Mouse (Mus musculus) spleen, embryonic (tissue): ENCODE measurements around the gene Slc39a5.

Source experiments
- CTCF ChIA-PET: fragments of 350-600 bp; sonication (Branson Sonifier 250); formaldehyde crosslinking; loops from one replicate; lab custom pipeline; 2022; lab: Charles Lee

Gene Slc39a5

GRCm38 (mm10) chr10:128377940-128378448 lies 23.0 kb downstream of the Slc39a5 start:
- CTCF ChIA-PET: interaction anchor here (0.6 to 0.7 kb wide), 2 partner anchors 50 to 57 kb away, joined by 3 read pairs; no protein-coding TSS in a partner anchor

GRCm38 (mm10) chr10:128377222-128377939 lies 23.6 kb downstream of the Slc39a5 start:
- CTCF ChIA-PET: interaction anchor here (0.6 to 1.1 kb wide), 3 partner anchors 50 to 62 kb away, joined by 3 read pairs; no protein-coding TSS in a partner anchor

GRCm38 (mm10) chr10:128376455-128377211 lies 24.4 kb downstream of the Slc39a5 start, which contains the start of gene Ankrd52:
Gene Ankrd52 (plus strand): TSS chr10:128377115.
- CTCF ChIA-PET: interaction anchor here (0.6 to 1.2 kb wide), 4 partner anchors 14 to 78 kb away, joined by 3 to 11 read pairs (median 5); no protein-coding TSS in a partner anchor

- CTCF ChIA-PET: interaction anchor here (0.5 to 1.6 kb wide), 6 partner anchors 13 to 79 kb away, joined by 3 to 11 read pairs (median 6); no protein-coding TSS in a partner anchor
Observed at GRCm38 (mm10) chr10:128376099-128376454, 25.0 kb downstream of the Slc39a5 start.

GRCm38 (mm10) chr10:128374393-128374792 lies 26.6 kb downstream of the Slc39a5 start:
- CTCF ChIA-PET: interaction anchor here (0.5 to 1.6 kb wide), 2 partner anchors 12 to 141 kb away, joined by 3 to 6 read pairs; no protein-coding TSS in a partner anchor

GRCm38 (mm10) chr10:128372989-128373748 lies 27.9 kb downstream of the Slc39a5 start:
- CTCF ChIA-PET: interaction anchor here (0.7 kb wide), 1 partner anchor 113 kb away, joined by 4 read pairs; no protein-coding TSS in a partner anchor

- CTCF ChIA-PET: interaction anchor here (0.7 to 1.1 kb wide), 2 partner anchors 68 to 112 kb away, joined by 3 to 4 read pairs; no protein-coding TSS in a partner anchor
Observed at GRCm38 (mm10) chr10:128372142-128372541, 28.9 kb downstream of the Slc39a5 start.

GRCm38 (mm10) chr10:128370601-128371000 lies 30.4 kb downstream of the Slc39a5 start:
- CTCF ChIA-PET: no interaction called here

GRCm38 (mm10) chr10:128370021-128370420 lies 31.0 kb downstream of the Slc39a5 start:
- CTCF ChIA-PET: no interaction called here

GRCm38 (mm10) chr10:128369599-128369998 lies 31.4 kb downstream of the Slc39a5 start:
- CTCF ChIA-PET: interaction anchor here (0.6 kb wide), 1 partner anchor 188 kb away, joined by 8 read pairs; no protein-coding TSS in a partner anchor

- CTCF ChIA-PET: interaction anchor here (0.5 to 0.6 kb wide), 2 partner anchors 187 to 497 kb away, joined by 4 to 8 read pairs; no protein-coding TSS in a partner anchor
Observed at GRCm38 (mm10) chr10:128369218-128369543, 31.8 kb downstream of the Slc39a5 start.

- CTCF ChIA-PET: interaction anchor here (0.5 kb wide), 1 partner anchor 498 kb away, joined by 4 read pairs; no protein-coding TSS in a partner anchor
Observed at GRCm38 (mm10) chr10:128368402-128369217, 32.4 kb downstream of the Slc39a5 start, which contains the start of gene Coq10a. Gene Coq10a (minus strand): TSS chr10:128368997.

- CTCF ChIA-PET: no interaction called here
Observed at GRCm38 (mm10) chr10:128367899-128368401, 33.1 kb downstream of the Slc39a5 start.

- CTCF ChIA-PET: interaction anchor here (1.1 to 1.7 kb wide), 3 partner anchors 9 to 87 kb away, joined by 3 to 6 read pairs (median 4); no protein-coding TSS in a partner anchor
Observed at GRCm38 (mm10) chr10:128362568-128362967, 38.5 kb downstream of the Slc39a5 start.

- CTCF ChIA-PET: interaction anchor here (0.6 to 1.7 kb wide), 3 partner anchors 8 to 267 kb away, joined by 3 to 6 read pairs (median 4); no protein-coding TSS in a partner anchor
Observed at GRCm38 (mm10) chr10:128361836-128362235, 39.2 kb downstream of the Slc39a5 start.

GRCm38 (mm10) chr10:128359226-128359625 lies 41.8 kb downstream of the Slc39a5 start:
- CTCF ChIA-PET: interaction anchor here (0.6 kb wide), 1 partner anchor 65 kb away, joined by 4 read pairs; no protein-coding TSS in a partner anchor

- CTCF ChIA-PET: interaction anchor here (0.6 kb wide), 1 partner anchor 65 kb away, joined by 4 read pairs; no protein-coding TSS in a partner anchor
Observed at GRCm38 (mm10) chr10:128358796-128359195, 42.2 kb downstream of the Slc39a5 start.

GRCm38 (mm10) chr10:128347541-128347940 lies 53.5 kb downstream of the Slc39a5 start:
- CTCF ChIA-PET: interaction anchor here (1.0 kb wide), 1 partner anchor 12 kb away, joined by 6 read pairs; no protein-coding TSS in a partner anchor
